Comparison of ENCODE assay signal across 8 mouse cellular contexts in genomic region chr9:80386000-80386399, GRCm38 (mm10).
A peak's percentile ranks its signal among the peaks of the same experiment; 100 is the strongest.
DNase-seq lines count a peak whose midpoint lies in the region; TF ChIP-seq lines count a peak whose summit lies in the region.

No protein-coding gene starts in this region.

- DNase-seq in gastrocnemius, adult 2 months: no peak
- no peak for DNase-seq in gastrocnemius, postnatal 4 days (ENCODE audit: low spot score in 2 of 2)
- DNase-seq in urinary bladder, postnatal 14 days (ENCODE audit: low spot score): peak; percentile 9
- DNase-seq in urinary bladder, adult 2 months (ENCODE audit: low spot score): no peak
- peak; percentile 58 for DNase-seq in embryo, embryonic 10.5 days (ENCODE audit: low spot score)
- DNase-seq in kidney, postnatal 36 days: peak; percentile 21 to 46
- DNase-seq in mesoderm, embryonic 11.5 days (ENCODE audit: low read depth, low spot score): peak; percentile 38
- no peak for DNase-seq in adipocyte (ENCODE audit: low spot score)

- no peak overlapping the region for H3K27ac ChIP-seq in gastrocnemius, adult 2 months

- no peak overlapping the region for H3K4me3 ChIP-seq in gastrocnemius, adult 2 months

- peak; percentile 66 for TF ChIP-seq CTCF in gastrocnemius, adult 2 months (IDR thresholded peaks at IDR 0.05)

- intact Hi-C loops in gastrocnemius, adult 2 months (cut with DNase I): no loop called here

Comparison
In these comparisons a context has a peak if more than half of its experiments do, and no peak if none do; other contexts are left out.
1. DNase-seq: peak in urinary bladder, postnatal 14 days (single experiment), embryo, embryonic 10.5 days (single experiment), kidney, postnatal 36 days (2 of 2) and mesoderm, embryonic 11.5 days (single experiment); none in gastrocnemius, adult 2 months (single experiment), gastrocnemius, postnatal 4 days (0 of 2), urinary bladder, adult 2 months (single experiment) and adipocyte (single experiment).